Mouse (Mus musculus) stomach, embryonic 15.5 days (tissue): ENCODE results near the gene Akap13. TPM values are rescaled to one million over a fixed set of nuclear protein-coding genes. Genes with fewer than 3 reads are reported as not detected.

Source experiments
- ATAC-seq: fragments of 200-750 bp; cut with Nextera tagmentation; 2 replicates; pipeline ENCODE4 v1.8.0; 2017; ENCODE audit warnings: low read depth, moderate number of reproducible peaks, moderate TSS enrichment; ENCODE audit not compliant: insufficient read depth, low FRiP score
- H3K27ac ChIP-seq: fragments of 300-500 bp; sonication (generic); 2 replicates; pipeline ENCODE4 v1.5.1; 2015; ENCODE audit warnings: mild to moderate bottlenecking, inconsistent platforms
- H3K27me3 ChIP-seq: fragments of 300-500 bp; sonication (generic); replicated peaks from 2 replicates; pipeline ENCODE4 v1.6.1; 2015; ENCODE audit warnings: inconsistent platforms
- H3K36me3 ChIP-seq: fragments of 300-500 bp; sonication (generic); 2 replicates; pipeline ENCODE4 v1.6.1; 2015; ENCODE audit warnings: inconsistent platforms
- H3K4me1 ChIP-seq: fragments of 300-500 bp; sonication (generic); 2 replicates; pipeline ENCODE4 v1.6.1; 2015; ENCODE audit warnings: inconsistent platforms
- H3K4me2 ChIP-seq: fragments of 300-500 bp; sonication (generic); 2 replicates; pipeline ENCODE4 v1.6.1; 2015; ENCODE audit warnings: mild to moderate bottlenecking, inconsistent platforms
- H3K4me3 ChIP-seq: fragments of 300-500 bp; sonication (generic); replicated peaks from 2 replicates; pipeline ENCODE4 v1.5.1; 2015; ENCODE audit warnings: inconsistent platforms
- H3K9ac ChIP-seq: fragments of 300-500 bp; sonication (generic); 2 replicates; pipeline ENCODE4 v1.6.1; 2015; ENCODE audit warnings: inconsistent platforms
- H3K9me3 ChIP-seq: fragments of 300-500 bp; sonication (generic); 2 replicates; pipeline ENCODE4 v1.6.1; 2016; ENCODE audit warnings: inconsistent platforms
- whole genome bisulfite sequencing: fragments of 180-500 bp; shearing (Covaris S2); methylation state at CpG from one replicate; pipeline ENCODE4 v1.1.7; 2015; 5-methylcytosine and 5-hydroxymethylcytosine counted together
- polyA plus RNA-seq: library from polyadenylated mRNA; unstranded; fragments of >200 nt; fragmentation: Nextera tagmentation; extraction: Ambion mirVana; gene quantifications from 2 replicates; pipeline ENCODE4 v1.2.1, GENCODE M21; 2015

Gene Akap13
- polyA plus RNA-seq, 1 experiment from 2014 or later = 38.6 TPM

GRCm38 (mm10) chr7:75467791-75468190 is 12.5 kb downstream of the Akap13 start:
- Histone ChIP-seq H3K36me3 (no peaks in the 10 kb centered on the region), H3K4me3 (no peak overlapping the region), H3K9ac (no peak overlapping the region), H3K9me3 (no peaks in the 10 kb centered on the region), H3K4me2 (no peak overlapping the region), H3K27ac (no peak overlapping the region), H3K27me3 (no peaks in the 10 kb centered on the region), H3K4me1 (no peaks in the 10 kb centered on the region)
- ATAC-seq = no peak
- WGBS = 69% methylated on average over 7 of the region's 7 CpGs

- 62% methylated on average over 7 of the region's 7 CpGs for WGBS
Observed at GRCm38 (mm10) chr7:75470318-75470925, 15.1 kb downstream of the Akap13 start.

GRCm38 (mm10) chr7:75472316-75473195 is 17.2 kb downstream of the Akap13 start:
- no peaks in the 10 kb centered on the region for H3K9me3 ChIP-seq
- no peak for ATAC-seq
- no peak overlapping the region for H3K9ac ChIP-seq
- WGBS = 66% methylated on average over 7 of the region's 7 CpGs
- H3K36me3 ChIP-seq = no peaks in the 10 kb centered on the region
- H3K27ac ChIP-seq = no peak overlapping the region
- no peaks in the 10 kb centered on the region for H3K27me3 ChIP-seq
- no peak overlapping the region for H3K4me3 ChIP-seq
- H3K4me1 ChIP-seq = no peaks in the 10 kb centered on the region
- H3K4me2 ChIP-seq = no peak overlapping the region

More at GRCm38 (mm10) chr7:75470318-75470925, 15.1 kb downstream of the Akap13 start:
- no peak for ATAC-seq
- no peak overlapping the region for H3K9ac ChIP-seq
- no peak overlapping the region for H3K4me2 ChIP-seq
- no peak overlapping the region for H3K27ac ChIP-seq
- H3K4me1 ChIP-seq = no peaks in the 10 kb centered on the region
- H3K9me3 ChIP-seq = no peaks in the 10 kb centered on the region
- H3K27me3 ChIP-seq = no peaks in the 10 kb centered on the region
- no peak overlapping the region for H3K4me3 ChIP-seq
- H3K36me3 ChIP-seq = no peaks in the 10 kb centered on the region

- no peak overlapping the region for H3K4me3 ChIP-seq
- no peaks in the 10 kb centered on the region for H3K4me1 ChIP-seq
- WGBS = 91% methylated on average over 1 of the region's 1 CpGs
- no peak overlapping the region for H3K4me2 ChIP-seq
- no peaks in the 10 kb centered on the region for H3K36me3 ChIP-seq
- H3K27ac ChIP-seq = no peak overlapping the region
- no peak for ATAC-seq
- H3K9me3 ChIP-seq = no peaks in the 10 kb centered on the region
- no peaks in the 10 kb centered on the region for H3K27me3 ChIP-seq
- no peak overlapping the region for H3K9ac ChIP-seq
Observed at GRCm38 (mm10) chr7:75473294-75473693, 18.0 kb downstream of the Akap13 start.

GRCm38 (mm10) chr7:75474064-75474463 is 18.7 kb downstream of the Akap13 start:
- no peak overlapping the region for H3K4me2 ChIP-seq
- H3K4me3 ChIP-seq = no peak overlapping the region
- 95% methylated on average over 1 of the region's 1 CpGs for WGBS
- H3K4me1 ChIP-seq = no peaks in the 10 kb centered on the region
- H3K9ac ChIP-seq = no peak overlapping the region
- no peak for ATAC-seq
- H3K36me3 ChIP-seq = no peaks in the 10 kb centered on the region
- no peaks in the 10 kb centered on the region for H3K27me3 ChIP-seq
- H3K27ac ChIP-seq = no peak overlapping the region
- H3K9me3 ChIP-seq = no peaks in the 10 kb centered on the region

GRCm38 (mm10) chr7:75474564-75475150 is 19.3 kb downstream of the Akap13 start:
- H3K9me3 ChIP-seq = no peaks in the 10 kb centered on the region
- no peaks in the 10 kb centered on the region for H3K36me3 ChIP-seq
- H3K4me1 ChIP-seq = no peaks in the 10 kb centered on the region
- no peak overlapping the region for H3K4me3 ChIP-seq
- no peak for ATAC-seq
- H3K9ac ChIP-seq = no peak overlapping the region
- H3K27ac ChIP-seq = no peak overlapping the region
- no peak overlapping the region for H3K4me2 ChIP-seq
- H3K27me3 ChIP-seq = no peaks in the 10 kb centered on the region

- Histone ChIP-seq H3K4me2 (no peak overlapping the region), H3K27ac (no peak overlapping the region), H3K9ac (no peak overlapping the region), H3K4me1 (no peaks in the 10 kb centered on the region), H3K9me3 (no peaks in the 10 kb centered on the region), H3K36me3 (no peaks in the 10 kb centered on the region), H3K27me3 (no peaks in the 10 kb centered on the region), H3K4me3 (no peak overlapping the region)
- WGBS = 86% methylated on average over 2 of the region's 2 CpGs
- no peak for ATAC-seq
Observed at GRCm38 (mm10) chr7:75478060-75478459, 22.7 kb downstream of the Akap13 start.

- WGBS = 71% methylated on average over 6 of the region's 6 CpGs
- no peak overlapping the region for H3K4me3 ChIP-seq
- H3K9ac ChIP-seq = no peak overlapping the region
- H3K4me1 ChIP-seq = no peaks in the 10 kb centered on the region
- no peaks in the 10 kb centered on the region for H3K9me3 ChIP-seq
- no peaks in the 10 kb centered on the region for H3K27me3 ChIP-seq
- no peak overlapping the region for H3K27ac ChIP-seq
- no peaks in the 10 kb centered on the region for H3K36me3 ChIP-seq
- peak; percentile 87 for ATAC-seq
- no peak overlapping the region for H3K4me2 ChIP-seq
Observed at GRCm38 (mm10) chr7:75480721-75481426, 25.5 kb downstream of the Akap13 start.

GRCm38 (mm10) chr7:75486031-75486430 is 30.7 kb downstream of the Akap13 start:
- no peak for ATAC-seq
- Histone ChIP-seq H3K4me2 (no peak overlapping the region), H3K4me1 (no peaks in the 10 kb centered on the region), H3K9me3 (no peaks in the 10 kb centered on the region), H3K27ac (no peak overlapping the region), H3K4me3 (no peak overlapping the region), H3K9ac (no peak overlapping the region), H3K27me3 (no peaks in the 10 kb centered on the region), H3K36me3 (no peaks in the 10 kb centered on the region)
- 80% methylated on average over 2 of the region's 2 CpGs for WGBS

GRCm38 (mm10) chr7:75495941-75496441 is 40.7 kb downstream of the Akap13 start:
- WGBS = 71% methylated on average over 3 of the region's 3 CpGs
- no peak overlapping the region for H3K27ac ChIP-seq
- H3K27me3 ChIP-seq = no peaks in the 10 kb centered on the region
- H3K4me1 ChIP-seq = 0 out of 2 replicates have a peak, but pooled peaks cover 2% of the 10 kb centered on the region
- H3K36me3 ChIP-seq = no peaks in the 10 kb centered on the region
- no peak for ATAC-seq
- no peak overlapping the region for H3K9ac ChIP-seq
- H3K4me3 ChIP-seq = no peak overlapping the region
- H3K4me2 ChIP-seq = no peak overlapping the region
- no peaks in the 10 kb centered on the region for H3K9me3 ChIP-seq

- no peaks in the 10 kb centered on the region for H3K9me3 ChIP-seq
- no peaks in the 10 kb centered on the region for H3K27me3 ChIP-seq
- no peak overlapping the region for H3K4me3 ChIP-seq
- 44% methylated on average over 5 of the region's 5 CpGs for WGBS
- no peaks in the 10 kb centered on the region for H3K36me3 ChIP-seq
- H3K4me1 ChIP-seq = 0 out of 2 replicates have a peak, but pooled peaks cover 2% of the 10 kb centered on the region
- peak overlapping the region; percentile 41; the same call in 1 of the 2 replicates for H3K27ac ChIP-seq
- H3K4me2 ChIP-seq = no peak overlapping the region
- H3K9ac ChIP-seq = no peak overlapping the region
- ATAC-seq = peak; percentile 50; the same call in 1 of the 2 replicates
Observed at GRCm38 (mm10) chr7:75498627-75499026, 43.3 kb downstream of the Akap13 start.
